Mouse (Mus musculus) thymus, adult 2 months (tissue): Measurements from ENCODE around the gene Hsd17b14. TPM values are rescaled to one million over a fixed set of nuclear protein-coding genes. Genes with fewer than 3 reads are reported as not detected.
A peak's percentile ranks its signal among the peaks of the same experiment; 100 is the strongest.

Source experiments
- DNase-seq: peaks from one replicate; pipeline ENCODE4 v3.0.0; 2021
- H3K27ac ChIP-seq: fragments of 200-500 bp; 2 replicates; pipeline ENCODE4 v1.5.1; 2012; ENCODE audit warnings: low read length, control low read depth; ENCODE audit not compliant: control insufficient read depth, insufficient read depth
- H3K27me3 ChIP-seq: fragments of 200-500 bp; 2 replicates; pipeline ENCODE4 v1.6.1; 2012; ENCODE audit warnings: mild to moderate bottlenecking, low read length, moderate library complexity, mixed read lengths; ENCODE audit not compliant: control insufficient read depth, insufficient read depth
- H3K36me3 ChIP-seq: fragments of 200-500 bp; 2 replicates; pipeline ENCODE4 v1.6.1; 2012; ENCODE audit warnings: mild to moderate bottlenecking, low read length, moderate library complexity; ENCODE audit not compliant: control insufficient read depth, insufficient read depth
- H3K4me1 ChIP-seq: fragments of 200-500 bp; replicated peaks from 2 replicates; pipeline ENCODE4 v1.6.1; 2012; ENCODE audit warnings: low read length; ENCODE audit not compliant: control insufficient read depth, insufficient read depth
- H3K4me3 ChIP-seq: fragments of 200-500 bp; 2 replicates; pipeline ENCODE4 v1.5.1; 2012; ENCODE audit warnings: mild to moderate bottlenecking, low read length, control low read depth, moderate library complexity; ENCODE audit not compliant: control insufficient read depth, insufficient read depth
- CTCF ChIP-seq: fragments of 200-500 bp; IDR thresholded peaks from 2 replicates; pipeline ENCODE4 v1.5.1; 2012; ENCODE audit warnings: mild to moderate bottlenecking, control low read depth, low read length, moderate library complexity, borderline replicate concordance; ENCODE audit not compliant: control insufficient read depth, poor library complexity, insufficient read depth; ENCODE audit errors: extremely low read depth
- POLR2A ChIP-seq: fragments of 200-500 bp; IDR thresholded peaks from 2 replicates; pipeline ENCODE4 v1.6.1; 2012; ENCODE audit warnings: mild to moderate bottlenecking, low read length, control low read depth, moderate library complexity; ENCODE audit not compliant: control insufficient read depth, poor library complexity, insufficient read depth; ENCODE audit errors: extremely low read depth
- WGBS: fragments of 180-500 bp; shearing (Covaris S2); methylation state at CpG from one replicate; pipeline ENCODE4 v1.1.7; 2018; 5-methylcytosine and 5-hydroxymethylcytosine counted together
- polyA plus RNA-seq: library from polyadenylated mRNA; depleted of rRNA; stranded (reverse); fragments of >200 nt; gene quantifications from 2 replicates; pipeline ENCODE4 v1.2.3, GENCODE M21; 2012

The Hsd17b14 gene
- polyA plus RNA-seq, 1 experiment: 2.6 TPM

- Histone ChIP-seq H3K27ac (no peak overlapping the region), H3K4me3 (no peak overlapping the region), H3K36me3 (no peaks in the 10 kb centered on the region), H3K4me1 (peaks cover 20% of the 10 kb centered on the region), H3K27me3 (no peaks in the 10 kb centered on the region)
- DNase-seq: no peak
- TF ChIP-seq POLR2A (no peak), CTCF (no peak)
- WGBS: 13% methylated on average over 6 of the region's 6 CpGs
Observed at GRCm38 (mm10) chr7:45529461-45529860, 25.2 kb upstream of the Hsd17b14 start.

- whole genome bisulfite sequencing: 73% methylated on average over 2 of the region's 2 CpGs
Observed at GRCm38 (mm10) chr7:45530643-45531042, 24.1 kb upstream of the Hsd17b14 start.

GRCm38 (mm10) chr7:45535676-45536075, 19.0 kb upstream of the Hsd17b14 start:
- TF ChIP-seq POLR2A (no peak), CTCF (no peak)
- WGBS: 97% methylated on average over 1 of the region's 1 CpGs
- no peak for DNase-seq
- Histone ChIP-seq H3K27ac (no peak overlapping the region), H3K36me3 (no peaks in the 10 kb centered on the region), H3K4me3 (no peak overlapping the region), H3K27me3 (no peaks in the 10 kb centered on the region), H3K4me1 (peaks cover 9% of the 10 kb centered on the region)

More at GRCm38 (mm10) chr7:45530643-45531042, 24.1 kb upstream of the Hsd17b14 start:
- Histone ChIP-seq H3K4me1 (peaks cover 9% of the 10 kb centered on the region), H3K27me3 (no peaks in the 10 kb centered on the region), H3K36me3 (no peaks in the 10 kb centered on the region), H3K27ac (no peak overlapping the region), H3K4me3 (no peak overlapping the region)
- DNase-seq: no peak
- TF ChIP-seq POLR2A: no peak
- no peak for TF ChIP-seq CTCF

- Histone ChIP-seq H3K27ac (no peak overlapping the region), H3K4me3 (no peak overlapping the region), H3K27me3 (no peaks in the 10 kb centered on the region), H3K4me1 (peaks cover 11% of the 10 kb centered on the region), H3K36me3 (no peaks in the 10 kb centered on the region)
- DNase-seq: no peak
- no peak for TF ChIP-seq POLR2A
- TF ChIP-seq CTCF: no peak
- 91% methylated on average over 10 of the region's 10 CpGs for WGBS
Observed at GRCm38 (mm10) chr7:45537602-45538001, 17.1 kb upstream of the Hsd17b14 start.

- Histone ChIP-seq H3K27me3 (no peaks in the 10 kb centered on the region), H3K36me3 (no peaks in the 10 kb centered on the region), H3K4me1 (peaks cover 11% of the 10 kb centered on the region), H3K4me3 (peak overlapping the region; percentile 39), H3K27ac (no peak overlapping the region)
- no peak for DNase-seq
- WGBS: 19% methylated on average over 29 of the region's 29 CpGs
- TF ChIP-seq POLR2A: no peak
Observed at GRCm38 (mm10) chr7:45538163-45539041, 16.3 kb upstream of the Hsd17b14 start.

- TF ChIP-seq CTCF: no peak
- no peak for TF ChIP-seq POLR2A
- 98% methylated on average over 3 of the region's 3 CpGs for WGBS
- no peaks in the 10 kb centered on the region for H3K36me3 ChIP-seq
- no peaks in the 10 kb centered on the region for H3K27me3 ChIP-seq
- no peak for DNase-seq
- peaks cover 11% of the 10 kb centered on the region for H3K4me1 ChIP-seq
- no peak overlapping the region for H3K4me3 ChIP-seq
- H3K27ac ChIP-seq: no peak overlapping the region
Observed at GRCm38 (mm10) chr7:45539095-45539494, 15.6 kb upstream of the Hsd17b14 start.

- Histone ChIP-seq H3K27me3 (no peaks in the 10 kb centered on the region), H3K4me3 (no peak overlapping the region), H3K36me3 (no peaks in the 10 kb centered on the region), H3K27ac (no peak overlapping the region), H3K4me1 (peaks cover 11% of the 10 kb centered on the region)
- TF ChIP-seq CTCF: no peak
- TF ChIP-seq POLR2A: no peak
- no peak for DNase-seq
- WGBS: 8% methylated on average over 2 of the region's 2 CpGs
Observed at GRCm38 (mm10) chr7:45540213-45540612, 14.5 kb upstream of the Hsd17b14 start.
